Mouse (Mus musculus): ENCODE measurements around the gene Lpgat1.

Lpgat1 gene

DNA sequence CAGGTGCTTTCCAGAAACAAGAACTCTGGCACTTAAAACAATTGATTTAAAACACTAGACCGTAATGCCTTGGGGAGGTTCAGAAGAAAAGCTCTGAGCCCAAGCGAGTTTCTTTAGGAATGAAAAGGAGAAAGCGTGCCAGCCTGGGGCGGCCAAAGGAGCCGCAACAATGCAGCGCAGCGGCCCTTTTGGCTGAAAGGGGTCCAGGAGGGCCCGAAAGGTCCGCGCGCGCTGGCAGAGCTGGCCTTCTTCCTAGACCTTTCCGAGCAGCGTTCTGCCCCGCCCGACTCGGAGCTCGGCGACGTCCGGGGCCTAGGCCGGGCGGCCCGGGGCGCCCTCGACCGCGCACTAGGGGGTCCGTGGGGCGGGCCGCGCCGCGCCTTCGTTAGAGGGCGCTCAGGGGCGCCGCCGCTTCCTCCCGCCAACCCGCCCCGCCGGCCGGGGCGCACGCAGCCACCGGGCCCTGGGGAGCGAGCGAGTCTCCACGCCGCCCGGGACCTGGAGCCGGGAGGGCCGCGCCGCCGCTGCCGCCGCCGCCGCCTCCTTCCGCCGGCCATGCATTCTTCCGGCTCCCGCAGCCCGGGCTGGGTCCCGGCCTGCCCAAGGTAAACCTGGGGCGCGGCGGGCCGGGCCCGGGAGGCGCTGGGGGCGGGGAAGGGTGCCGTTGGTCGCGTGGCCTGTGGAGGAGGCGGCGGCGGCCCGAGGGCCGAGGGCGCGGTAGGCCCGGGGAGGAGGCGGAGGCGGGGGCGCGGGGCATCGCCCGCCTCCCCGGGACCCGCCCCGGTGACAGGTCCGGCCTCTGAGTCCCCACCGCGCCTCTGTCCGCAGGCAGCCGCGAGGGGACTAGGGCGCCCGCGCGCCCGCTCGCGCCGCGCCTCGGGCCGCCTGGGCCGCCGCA is at the start of gene Lpgat1:
Lpgat1 (plus strand) TSS at position 234 of the 898 bp plus-strand sequence.
- DNase-seq (ENCODE audit: low spot score in 2 of 2) = peak; percentile 49 to 59

DNA sequence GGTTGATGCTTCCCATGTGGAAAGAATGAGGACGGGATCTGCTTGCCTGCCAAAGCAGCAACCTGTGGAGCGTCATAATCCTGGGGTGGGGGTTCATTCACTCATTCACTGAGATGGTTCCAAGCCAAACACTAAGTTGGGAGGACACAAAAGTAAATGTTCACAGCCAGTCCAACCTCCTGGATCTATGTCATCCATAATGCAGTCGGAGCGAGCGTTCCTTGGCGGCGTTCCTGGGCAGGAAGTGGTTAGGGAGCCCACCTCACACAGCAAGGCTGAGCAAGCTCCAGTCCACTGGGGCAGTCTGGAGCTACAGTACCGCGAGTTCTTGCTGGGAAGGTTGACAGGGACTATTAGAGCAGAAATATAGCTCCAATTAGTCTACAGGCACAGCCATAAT is 49.6 kb upstream of the Lpgat1 start:
- no peak for DNase-seq (ENCODE audit: low spot score in 2 of 2)

- DNase-seq (ENCODE audit: low spot score in 2 of 2) = no peak
These were observed 43.6 kb upstream of the Lpgat1 start for GRCm38 (mm10) chr1:191674071-191674470.

DNA sequence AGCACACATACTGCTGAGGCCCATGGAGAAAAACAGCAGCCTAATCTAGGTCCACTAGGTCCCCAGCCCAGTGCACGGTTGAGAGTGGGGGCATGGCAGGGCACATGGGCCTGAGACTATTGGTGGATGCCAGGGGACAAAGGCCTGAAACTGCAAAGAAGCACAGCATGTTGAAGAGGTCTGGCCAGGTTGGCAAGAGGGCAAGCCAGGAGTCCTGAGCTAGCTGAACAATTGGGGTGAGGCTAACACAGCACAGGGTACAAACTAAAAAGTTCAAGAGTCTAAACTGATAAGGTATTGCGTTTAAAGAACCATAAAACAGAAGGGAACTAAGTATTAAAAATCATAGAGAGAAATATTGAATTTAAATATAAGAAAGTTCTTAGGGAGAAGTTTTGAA is 36.0 kb upstream of the Lpgat1 start:
- no peak for DNase-seq (ENCODE audit: low spot score in 2 of 2)

- no peak for DNase-seq (ENCODE audit: low spot score in 2 of 2)
These were observed 30.1 kb upstream of the Lpgat1 start for GRCm38 (mm10) chr1:191687531-191687930.

DNA sequence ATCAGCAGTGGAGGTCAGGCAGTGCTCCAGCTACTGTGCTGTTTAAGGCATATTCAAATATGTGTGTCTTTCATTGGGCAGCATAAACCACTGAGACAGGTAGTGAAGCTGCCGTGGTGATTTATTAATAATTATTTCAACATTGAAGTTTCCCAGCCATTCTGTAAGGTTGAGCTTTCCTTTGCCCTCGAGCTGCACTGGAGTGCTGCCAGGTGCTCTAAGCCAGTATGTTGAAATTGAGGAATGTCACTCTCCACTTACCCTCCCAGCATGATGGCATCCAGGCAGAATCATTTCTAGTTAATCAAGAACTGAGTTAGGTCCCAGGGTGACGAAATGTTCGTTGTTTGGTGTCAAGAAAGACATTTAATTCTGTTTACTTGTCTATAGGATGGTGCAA is 24.4 kb upstream of the Lpgat1 start:
- no peak for DNase-seq (ENCODE audit: low spot score in 2 of 2)

DNA sequence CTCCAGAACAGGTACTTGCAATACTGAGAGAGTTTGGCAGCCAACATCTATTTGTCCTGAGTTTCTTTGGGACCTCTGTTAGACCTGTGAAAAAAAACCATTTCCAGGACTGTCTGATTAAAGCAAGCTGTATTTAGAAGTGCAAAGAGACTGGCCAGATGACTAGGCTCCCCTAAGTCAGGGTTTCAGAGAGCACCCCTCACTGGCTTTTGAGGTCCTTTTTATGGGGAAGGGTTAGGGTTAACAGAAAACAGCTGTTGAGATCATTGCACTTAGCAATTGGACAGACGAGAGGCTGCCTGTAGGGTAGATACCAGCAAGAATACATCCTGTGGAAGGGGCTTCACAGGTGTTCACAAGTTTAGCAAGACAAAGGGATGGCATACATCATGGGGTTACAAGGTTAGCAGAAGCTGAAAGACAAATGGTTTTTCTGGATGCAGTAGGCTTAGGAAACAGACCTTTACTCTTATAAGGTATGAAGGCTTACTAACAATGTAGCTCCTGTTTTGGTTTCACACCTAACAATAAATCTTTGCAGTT is 19.3 kb upstream of the Lpgat1 start:
- DNase-seq (ENCODE audit: low spot score in 2 of 2) = no peak

- DNase-seq (ENCODE audit: low spot score in 2 of 2) = no peak
These were observed 13.1 kb upstream of the Lpgat1 start for GRCm38 (mm10) chr1:191704535-191704934.

GRCm38 (mm10) chr1:191706541-191707078 is 11.0 kb upstream of the Lpgat1 start:
- no peak for DNase-seq (ENCODE audit: low spot score in 2 of 2)

- no peak for DNase-seq (ENCODE audit: low spot score in 2 of 2)
These were observed 7.8 kb upstream of the Lpgat1 start for GRCm38 (mm10) chr1:191709811-191710210.

DNA sequence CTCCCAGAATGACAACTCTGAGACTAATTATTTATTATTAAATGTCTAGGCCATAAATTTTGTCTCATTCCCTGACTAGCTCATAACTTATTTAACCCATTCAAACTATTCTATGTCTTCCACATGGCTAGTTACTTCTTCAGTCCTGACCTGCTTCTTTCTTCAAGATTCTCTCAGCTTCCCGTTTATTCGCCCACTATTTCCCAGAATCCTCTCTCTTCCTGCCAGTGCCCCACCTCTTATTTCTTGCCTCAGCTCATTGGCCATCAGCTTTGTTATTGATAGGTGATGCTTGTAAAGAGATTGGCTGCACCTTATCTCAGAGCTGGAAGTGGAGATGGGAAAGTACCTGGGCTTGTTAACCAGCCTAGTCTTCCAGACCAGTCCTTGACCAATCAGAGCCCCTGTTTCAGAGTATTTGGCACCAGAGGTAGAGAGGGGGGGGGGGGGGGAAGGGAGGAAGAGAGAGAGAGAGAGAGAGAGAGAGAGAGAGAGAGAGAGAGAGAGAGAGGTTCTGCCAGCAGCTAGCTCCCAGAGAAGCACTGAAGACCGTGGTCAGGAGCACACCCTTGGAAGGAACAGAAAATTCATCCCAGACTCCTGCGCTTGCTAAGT is 5.3 kb upstream of the Lpgat1 start:
- DNase-seq (ENCODE audit: low spot score in 2 of 2) = no peak

DNA sequence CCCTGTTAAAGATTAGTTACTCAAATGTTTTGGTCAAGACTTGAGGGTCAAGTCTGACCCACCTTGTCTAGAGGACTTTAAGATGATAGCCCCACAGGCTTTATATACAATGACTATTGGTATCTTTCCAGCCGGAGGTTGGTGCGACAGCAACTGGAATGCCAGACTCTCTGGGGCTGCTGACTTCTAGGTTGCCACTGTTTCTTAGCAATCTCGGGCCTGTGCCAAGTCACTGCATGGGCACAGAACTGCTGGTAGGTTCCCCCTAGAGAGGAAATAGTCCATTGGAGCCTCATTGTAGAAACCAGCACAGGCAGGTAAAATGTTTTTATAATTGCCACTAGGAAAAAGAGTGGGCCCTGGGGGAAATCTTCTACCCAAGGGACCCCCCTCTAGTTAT is 3.8 kb upstream of the Lpgat1 start:
- DNase-seq (ENCODE audit: low spot score in 2 of 2) = no peak

- DNase-seq (ENCODE audit: low spot score in 2 of 2) = no peak
These were observed 2.5 kb upstream of the Lpgat1 start for GRCm38 (mm10) chr1:191715150-191715549.

- DNase-seq (ENCODE audit: low spot score in 2 of 2) = no peak
These were observed 493 bp upstream of the Lpgat1 start for GRCm38 (mm10) chr1:191717141-191717540.

DNA sequence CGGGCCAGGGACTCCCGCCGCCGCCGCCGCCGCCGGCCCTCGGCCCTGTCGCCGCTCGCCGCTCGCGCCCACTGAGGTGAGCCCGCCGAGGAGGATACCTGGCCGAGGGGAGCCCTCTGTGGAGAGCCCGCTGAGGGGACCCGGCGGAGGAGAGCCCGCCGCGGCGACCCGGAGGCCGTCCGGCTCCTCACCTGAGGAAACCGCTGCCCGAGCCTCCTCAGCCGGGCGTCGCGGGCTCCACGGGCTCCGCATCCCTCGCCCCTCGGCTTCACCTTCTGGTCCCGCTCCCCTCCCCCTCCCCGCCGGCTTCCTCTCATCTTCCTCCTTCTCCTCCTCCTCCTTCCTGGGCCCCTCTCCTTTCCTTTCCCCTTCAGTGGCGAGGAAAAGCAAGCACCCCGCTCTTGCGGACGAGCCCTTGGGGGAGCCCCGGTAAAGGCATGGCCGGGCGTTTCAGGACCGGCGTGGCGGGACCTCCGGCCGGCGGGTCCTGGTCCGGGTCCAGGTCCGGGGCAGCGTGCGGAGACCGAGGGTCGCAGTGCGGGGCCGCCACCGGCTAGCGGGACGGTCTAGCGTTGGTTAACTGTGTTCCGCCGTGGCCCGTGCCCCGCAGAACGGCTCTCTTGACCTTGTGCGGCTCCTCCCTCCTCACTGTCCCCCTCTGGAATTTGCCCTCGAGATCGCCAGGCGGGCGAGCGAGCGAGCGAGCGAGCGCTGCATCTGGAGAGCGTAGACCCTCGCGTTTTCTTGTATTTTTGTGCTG is 1.1 kb downstream of the Lpgat1 start:
- no peak for DNase-seq (ENCODE audit: low spot score in 2 of 2)

- no peak for DNase-seq (ENCODE audit: low spot score in 2 of 2)
These were observed 1.7 kb downstream of the Lpgat1 start for GRCm38 (mm10) chr1:191719326-191719725.

GRCm38 (mm10) chr1:191720419-191720818 is 2.8 kb downstream of the Lpgat1 start:
- no peak for DNase-seq (ENCODE audit: low spot score in 2 of 2)

- no peak for DNase-seq (ENCODE audit: low spot score in 2 of 2)
These were observed 5.1 kb downstream of the Lpgat1 start for GRCm38 (mm10) chr1:191722706-191723105.

DNA sequence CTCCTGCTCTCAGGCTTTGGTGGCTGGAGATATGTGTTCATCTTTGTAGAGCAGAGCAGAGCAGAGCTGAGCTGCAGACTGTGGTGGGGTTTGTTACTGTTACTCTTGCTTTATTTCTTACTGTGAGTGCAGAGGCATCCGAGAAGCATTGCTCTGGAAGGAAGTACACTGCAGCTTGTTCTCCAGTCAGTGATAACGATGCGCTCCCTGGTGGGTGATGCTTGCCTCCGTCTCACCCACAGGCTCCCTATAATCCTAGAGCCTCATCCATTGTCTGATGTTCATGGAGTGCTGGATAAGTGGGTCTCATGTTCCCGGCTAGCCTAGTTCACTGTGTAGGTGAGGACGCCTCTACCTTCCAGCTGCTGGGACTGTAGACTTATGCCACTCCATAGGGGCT is 6.0 kb downstream of the Lpgat1 start:
- DNase-seq (ENCODE audit: low spot score in 2 of 2) = no peak

DNA sequence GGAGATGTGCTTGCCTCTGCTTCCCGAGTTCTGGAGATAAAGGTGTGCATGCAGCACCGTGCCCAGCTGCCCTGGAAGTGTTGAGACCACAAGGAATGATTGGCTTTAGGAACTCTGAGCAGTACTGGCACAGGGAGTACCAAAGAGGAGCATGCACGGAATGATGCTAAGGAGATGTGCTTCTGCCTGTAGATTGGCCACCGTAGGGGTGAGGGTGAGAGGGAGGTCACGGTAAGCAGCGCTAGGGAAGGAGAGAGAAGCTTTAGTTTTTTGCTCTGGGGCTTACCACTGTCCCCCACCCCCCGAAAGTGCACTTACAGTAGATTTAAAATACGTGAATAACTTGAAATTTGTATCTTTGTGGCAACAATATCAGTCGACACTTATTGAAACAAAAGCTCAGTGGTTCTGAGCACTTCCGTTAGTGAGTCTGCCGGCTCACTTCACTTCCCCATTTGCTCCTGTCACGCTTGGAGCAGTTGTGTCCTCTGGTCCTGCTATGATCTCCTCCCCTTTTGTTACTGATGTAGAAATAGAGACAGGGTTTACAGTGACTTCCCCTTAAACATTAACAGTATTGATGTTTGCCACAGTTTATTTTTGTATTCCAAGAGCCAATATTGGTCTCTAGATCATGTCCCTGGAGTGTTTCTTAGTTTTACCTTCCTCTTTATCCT is 6.9 kb downstream of the Lpgat1 start:
- no peak for DNase-seq (ENCODE audit: low spot score in 2 of 2)

- DNase-seq (ENCODE audit: low spot score in 2 of 2) = no peak
These were observed 15.0 kb downstream of the Lpgat1 start for GRCm38 (mm10) chr1:191732623-191733022.
